9 mouse cellular contexts compared by ENCODE assay signal in genomic region chr10:93577271-93577886, GRCm38 (mm10). TPM values are rescaled to one million over a fixed set of nuclear protein-coding genes. Genes with fewer than 3 reads are reported as not detected.
A peak's percentile ranks its signal among the peaks of the same experiment; 100 is the strongest.
DNase-seq lines count a peak whose midpoint lies in the region; ATAC-seq and TF ChIP-seq lines count a peak whose summit lies in the region.
"Had no signal": no experiment of that assay in that cellular context is flagged by ENCODE, and none has a peak within 500 bp of the region (broad histone marks: within the 10 kb centered on the region; RNA-seq: fewer than 3 reads in every experiment).

No protein-coding gene starts in this region.

- peaks cover 2% of the 10 kb centered on the region for H3K4me1 ChIP-seq in G1E (ENCODE audit: insufficient read depth, low read depth, low read length)
- H3K4me1 ChIP-seq in bone marrow, adult 2 months (ENCODE audit: control insufficient read depth, insufficient read depth, low read length): no peaks in the 10 kb centered on the region
- no peaks in the 10 kb centered on the region for H3K4me1 ChIP-seq in embryonic fibroblast, embryonic 13.5 days (ENCODE audit: control insufficient read depth, insufficient read depth, low read length)

- no peaks in the 10 kb centered on the region for H3K9me3 ChIP-seq in G1E (replicated peaks)
- H3K9me3 ChIP-seq: megakaryocyte, embryonic 14.5 days had no signal

- no peak overlapping the region for H3K4me3 ChIP-seq in G1E (ENCODE audit: low read depth, low read length)
- H3K4me3 ChIP-seq in bone marrow, adult 2 months (replicated peaks; ENCODE audit: control insufficient read depth, low read depth, low read length): no peak overlapping the region
- no peak overlapping the region for H3K4me3 ChIP-seq in embryonic fibroblast, embryonic 13.5 days (ENCODE audit: insufficient read depth, low read length)
- H3K4me3 ChIP-seq in layer of hippocampus, adult 2 months: no peak overlapping the region
- H3K4me3 ChIP-seq: megakaryocyte, embryonic 14.5 days had no signal

- no peak for ATAC-seq in G1E (ENCODE audit: extremely low read depth, insufficient number of reproducible peaks, low FRiP score, poor library complexity, severe bottlenecking)

- intact Hi-C loops in heart, postnatal 10 days (cut with DNase I): loop anchor here (2.0 kb wide), 2 partner anchors 91 to 149 kb away; no protein-coding TSS in a partner anchor

- peak; percentile 25 for DNase-seq in G1E (ENCODE audit: low spot score)
- peak; percentile 72 to 87 for DNase-seq in heart, postnatal 10 days
- DNase-seq in layer of hippocampus, adult 2 months (ENCODE audit: low spot score in 2 of 2): peak; percentile 55 to 72
- peak; percentile 85 for DNase-seq in lung, postnatal 10 days
- peak; percentile 86 for DNase-seq in right cerebral cortex, postnatal 14 days
- DNase-seq in urinary bladder, postnatal 36 days (ENCODE audit: low spot score in 2 of 2): peak; percentile 52 to 67

- TF ChIP-seq POLR2A in bone marrow, adult 2 months (IDR thresholded peaks at IDR 0.05; ENCODE audit: borderline replicate concordance, control insufficient read depth, low read depth, low read length): no peak
- no peak for TF ChIP-seq POLR2A in embryonic fibroblast, embryonic 13.5 days (IDR thresholded peaks at IDR 0.05; ENCODE audit: low read depth, low read length)

- peaks cover 34% of the 10 kb centered on the region for H3K36me3 ChIP-seq in G1E (replicated peaks)

- H3K27me3 ChIP-seq in G1E (ENCODE audit: insufficient read depth, low read length): peaks cover 4% of the 10 kb centered on the region; the same call in 1 of the 2 replicates
- H3K27me3 ChIP-seq: megakaryocyte, embryonic 14.5 days had no signal

- 60% methylated on average over 13 of the region's 13 CpGs for WGBS in bone marrow, adult 2 months

- TF ChIP-seq CTCF in G1E (IDR thresholded peaks at IDR 0.05; ENCODE audit: low read depth, low read length): peak; percentile 38; the same call in 1 of the 2 replicates
- peak; percentile 75 for TF ChIP-seq CTCF in bone marrow, adult 2 months (IDR thresholded peaks at IDR 0.05; ENCODE audit: control insufficient read depth, insufficient read depth, low read length)
- TF ChIP-seq CTCF in embryonic fibroblast, embryonic 13.5 days (IDR thresholded peaks at IDR 0.05; ENCODE audit: borderline replicate concordance, insufficient read depth, low read length): peak; percentile 46; the same call in 1 of the 2 replicates
- TF ChIP-seq CTCF in layer of hippocampus, adult 2 months (conservative IDR thresholded peaks at IDR 0.05): peak; percentile 89

- H3K27ac ChIP-seq in bone marrow, adult 2 months (ENCODE audit: control insufficient read depth, insufficient read depth, low read depth, low read length, poor library complexity): no peak overlapping the region
- no peak overlapping the region for H3K27ac ChIP-seq in embryonic fibroblast, embryonic 13.5 days (ENCODE audit: insufficient read depth, low read length)
- H3K27ac ChIP-seq in layer of hippocampus, adult 2 months: no peak overlapping the region

RNA-seq across cellular contexts. Expression of gene Snrpf, which starts 12.1 kb away (rescaled TPM):
- 53.5 and 54.7 TPM in 2 replicates for total RNA-seq in G1E (2014; fragmentation: Nextera tagmentation)
- 62.8 and 85.8 TPM in 2 replicates for total RNA-seq in G1E (2017)
- 138 and 149 TPM in 2 replicates for polyA plus RNA-seq in G1E (2012)
- polyA plus RNA-seq in bone marrow, adult 2 months (2011; ENCODE audit: insufficient read depth, insufficient read length, low replicate concordance, missing spikeins): 56.3 and 79.1 TPM in 2 replicates
- polyA plus RNA-seq in embryonic fibroblast, embryonic 13.5 days (2011; ENCODE audit: insufficient read length, low read depth, missing spikeins): 34.3 and 37.7 TPM in 2 replicates
- total RNA-seq in heart, postnatal 10 days (2021): 10 to 100 TPM; 12.2 to 16.2 TPM
- total RNA-seq in layer of hippocampus, adult 2 months (2021): 10 to 100 TPM; 11.5 to 12.6 TPM

RNA-seq across cellular contexts. Expression of gene Ccdc38, which starts 36.9 kb away (rescaled TPM):
- not detected in 2 replicates for total RNA-seq in G1E (2014; fragmentation: Nextera tagmentation)
- total RNA-seq in G1E (2017): 0.11 and 0.23 TPM in 2 replicates
- polyA plus RNA-seq in G1E (2012): not detected in 2 replicates
- polyA plus RNA-seq in bone marrow, adult 2 months (2011; ENCODE audit: insufficient read depth, insufficient read length, low replicate concordance, missing spikeins): 0.40 TPM in 1 of 2 replicates, not detected in the other
- polyA plus RNA-seq in embryonic fibroblast, embryonic 13.5 days (2011; ENCODE audit: insufficient read length, low read depth, missing spikeins): 0.13 and 0.28 TPM in 2 replicates
- not detected for total RNA-seq in heart, postnatal 10 days (2021)
- not detected for total RNA-seq in layer of hippocampus, adult 2 months (2021)

RNA-seq across cellular contexts. Expression of gene Amdhd1, which starts 37.5 kb away (rescaled TPM):
- total RNA-seq in G1E (2014; fragmentation: Nextera tagmentation) (not detected in 2 replicates), G1E (2017) (not detected in 2 replicates)
- not detected in 2 replicates for polyA plus RNA-seq in G1E (2012)
- 1.4 TPM in 1 of 2 replicates, not detected in the other for polyA plus RNA-seq in bone marrow, adult 2 months (2011; ENCODE audit: insufficient read depth, insufficient read length, low replicate concordance, missing spikeins)
- polyA plus RNA-seq in embryonic fibroblast, embryonic 13.5 days (2011; ENCODE audit: insufficient read length, low read depth, missing spikeins): not detected in 2 replicates
- total RNA-seq in heart, postnatal 10 days (2021): under 1 TPM in 1 of 2 experiments, not detected in 1; 0.10 TPM
- under 1 TPM; 0.28 to 0.37 TPM for total RNA-seq in layer of hippocampus, adult 2 months (2021)

Comparison
In these comparisons a context has a peak if more than half of its experiments do, and no peak if none do; other contexts are left out.
1. DNase-seq: peak in every context shown above with its lines; median percentile 86 in right cerebral cortex, postnatal 14 days; 85 in lung, postnatal 10 days; 80 in heart, postnatal 10 days; 64 in layer of hippocampus, adult 2 months; 60 in urinary bladder, postnatal 36 days; 25 in G1E.
2. CTCF ChIP-seq: peak in every context shown above with its lines; median percentile 89 in layer of hippocampus, adult 2 months; 75 in bone marrow, adult 2 months; 46 in embryonic fibroblast, embryonic 13.5 days; 38 in G1E.